Mouse (Mus musculus) heart, postnatal 25 days (tissue): ENCODE data around the gene Gm45844. TPM values are rescaled to one million over a fixed set of nuclear protein-coding genes. Genes with fewer than 3 reads are reported as not detected.
"Not testable (repeated sequence)": the region's sequence is repeated elsewhere in the genome, so short reads cannot be mapped to it uniquely, and the experiment has no call there.

Experiments
- DNase-seq: peaks from one replicate; pipeline ENCODE4 v3.0.0; 2022; ENCODE audit warnings: low spot score
- intact Hi-C: fragments of 180-260 bp; cut with DNase I; formaldehyde crosslinking; loops from one replicate; pipeline ENCODE4 v1.15.1; 2025
- microRNA-seq: library from miRNA; unstranded; fragments of <30 nt; microRNA quantifications from one replicate; pipeline ENCODE4 v1.2.0, GENCODE M21; 2022
- total RNA-seq, 2 experiments: library from RNA; stranded (reverse); gene quantifications; 2 replicates each; pipeline ENCODE4 v1.2.3; 2021

Gene Gm45844
- total RNA-seq, result 1 to 10 TPM in 1 of 2 experiments, under 1 TPM in 1; 0.78 to 2.3 TPM

DNA sequence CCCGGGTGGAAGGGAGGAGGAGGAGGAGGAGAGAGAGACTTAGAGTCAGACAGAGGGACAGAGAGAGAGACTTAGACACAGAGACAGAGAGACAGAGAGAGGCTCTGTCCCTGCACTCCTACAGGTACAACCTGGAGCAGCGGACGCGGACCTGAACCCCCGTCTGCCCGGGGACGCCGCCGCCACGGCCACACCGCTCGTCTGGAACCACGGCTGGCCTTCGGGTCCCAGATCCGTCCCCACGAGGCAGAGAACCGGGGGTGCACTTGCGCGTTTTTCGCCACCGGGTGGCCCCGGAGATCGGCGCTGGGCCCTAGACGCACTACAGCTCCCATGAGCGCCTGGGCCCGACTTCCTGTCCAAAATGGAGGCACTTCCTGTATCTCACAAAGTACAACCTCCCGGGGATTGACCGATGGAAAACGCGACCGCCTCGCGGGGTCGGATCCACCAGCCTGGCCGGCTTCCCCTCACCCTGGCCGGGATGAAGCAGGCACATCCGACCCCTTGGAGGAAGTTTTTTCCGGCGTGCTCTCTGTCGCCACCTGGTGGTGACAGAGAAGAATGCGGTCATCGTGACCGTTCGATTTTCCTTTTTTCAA lies at the start of gene Gm45844:
Gene Gm45844, minus strand, starts transcription at position 324 of the 602 bp plus-strand sequence.
- DNase-seq, result peak; percentile 89
- intact Hi-C loops, result loop anchor here (2.0 kb wide), 1 partner anchor 337 kb away; no protein-coding TSS in a partner anchor

DNA sequence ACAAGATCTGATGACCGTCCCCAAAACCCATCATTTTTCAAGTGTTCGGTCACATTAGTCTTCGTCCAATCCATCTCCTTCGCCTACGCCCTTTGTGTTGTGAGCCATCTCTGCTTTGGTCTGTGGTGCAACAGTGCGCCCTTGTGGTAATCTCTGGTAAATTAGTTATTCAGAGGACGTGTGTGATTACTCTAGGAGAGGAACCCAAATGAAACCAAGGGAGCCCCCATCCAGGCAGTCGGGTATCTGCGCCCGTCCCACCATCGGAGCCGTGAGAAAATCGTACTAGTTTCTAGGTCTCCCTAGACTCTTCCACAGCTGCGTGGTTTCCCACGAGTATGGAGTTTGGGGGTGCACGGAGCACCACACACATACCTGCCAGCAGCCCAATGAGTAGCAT lies 17.5 kb upstream of the Gm45844 start:
- no peak for DNase-seq
- intact Hi-C loops, result loop anchor here (10.0 kb wide), 2 partner anchors 171 to 1011 kb away; partner anchors contain the start of genes Zfp667 and Zfp954

DNA sequence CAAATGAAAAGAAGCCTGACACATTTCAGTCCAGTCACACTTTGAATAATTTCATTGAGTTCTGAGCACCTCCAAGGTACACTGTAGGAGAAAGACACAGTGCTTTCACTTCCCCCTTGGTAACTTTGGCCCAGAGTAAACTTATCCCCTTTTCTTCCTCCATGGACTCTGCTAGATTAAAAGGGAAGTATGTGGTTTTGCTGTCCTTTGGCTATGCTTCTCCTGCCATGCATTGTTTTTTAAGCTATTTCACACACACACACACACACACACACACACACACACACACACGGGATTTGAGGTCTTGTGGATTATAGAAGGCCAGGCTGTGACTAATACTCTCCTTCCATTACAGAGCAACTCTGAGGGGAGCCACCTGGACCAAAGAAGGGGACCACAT lies 3.3 kb upstream of the Gm45844 start:
- DNase-seq, result no peak
- intact Hi-C loops, result loop anchor here (10.0 kb wide), 1 partner anchor 917 kb away; the partner anchor contains the start of gene Zfp78

DNA sequence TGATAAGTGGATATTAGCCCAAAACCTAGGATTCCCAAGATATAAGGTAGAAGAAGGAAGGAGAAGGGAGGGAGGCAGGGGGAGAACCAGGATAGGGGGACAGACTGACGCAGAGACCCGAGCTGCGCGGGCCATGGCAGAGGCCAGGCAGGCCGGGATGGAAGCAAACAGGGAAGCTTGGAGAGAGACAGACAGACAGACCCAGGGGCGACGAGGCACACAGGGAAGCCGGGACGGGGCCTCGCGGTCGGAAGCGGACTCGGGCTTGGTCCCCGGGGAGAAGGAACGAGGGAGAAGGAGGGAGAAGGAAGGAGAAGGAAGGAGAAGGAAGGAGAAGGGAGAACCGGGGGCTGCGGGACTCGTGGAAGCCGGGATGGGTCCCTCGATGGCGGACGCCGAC lies 533 bp downstream of the Gm45844 start:
- intact Hi-C loops, DNase-seq: not testable (repeated sequence)

DNA sequence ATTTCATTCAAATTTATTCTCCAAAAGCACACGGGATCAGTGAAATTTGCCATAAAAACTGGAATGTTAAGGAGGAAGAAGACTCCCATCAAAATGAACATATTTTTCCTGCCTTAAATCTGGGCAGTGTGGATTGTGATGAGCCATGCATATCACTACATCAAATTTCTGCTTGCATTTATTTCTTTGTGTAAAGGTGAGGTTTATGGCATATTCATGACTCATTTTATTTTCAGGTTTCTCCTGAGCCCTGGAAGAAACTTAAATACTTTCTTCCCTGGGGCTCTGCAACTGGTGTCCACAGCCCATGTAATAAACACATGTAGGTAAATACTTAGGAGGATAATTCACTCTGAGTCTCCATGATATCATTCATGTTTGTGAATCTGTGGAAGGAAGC lies 30.9 kb downstream of the Gm45844 start, which contains the start of gene Vmn2r29:
Gene Vmn2r29, minus strand, starts transcription at position 101 of the 400 bp plus-strand sequence.
- DNase-seq, intact Hi-C loops: not testable (repeated sequence)

DNA sequence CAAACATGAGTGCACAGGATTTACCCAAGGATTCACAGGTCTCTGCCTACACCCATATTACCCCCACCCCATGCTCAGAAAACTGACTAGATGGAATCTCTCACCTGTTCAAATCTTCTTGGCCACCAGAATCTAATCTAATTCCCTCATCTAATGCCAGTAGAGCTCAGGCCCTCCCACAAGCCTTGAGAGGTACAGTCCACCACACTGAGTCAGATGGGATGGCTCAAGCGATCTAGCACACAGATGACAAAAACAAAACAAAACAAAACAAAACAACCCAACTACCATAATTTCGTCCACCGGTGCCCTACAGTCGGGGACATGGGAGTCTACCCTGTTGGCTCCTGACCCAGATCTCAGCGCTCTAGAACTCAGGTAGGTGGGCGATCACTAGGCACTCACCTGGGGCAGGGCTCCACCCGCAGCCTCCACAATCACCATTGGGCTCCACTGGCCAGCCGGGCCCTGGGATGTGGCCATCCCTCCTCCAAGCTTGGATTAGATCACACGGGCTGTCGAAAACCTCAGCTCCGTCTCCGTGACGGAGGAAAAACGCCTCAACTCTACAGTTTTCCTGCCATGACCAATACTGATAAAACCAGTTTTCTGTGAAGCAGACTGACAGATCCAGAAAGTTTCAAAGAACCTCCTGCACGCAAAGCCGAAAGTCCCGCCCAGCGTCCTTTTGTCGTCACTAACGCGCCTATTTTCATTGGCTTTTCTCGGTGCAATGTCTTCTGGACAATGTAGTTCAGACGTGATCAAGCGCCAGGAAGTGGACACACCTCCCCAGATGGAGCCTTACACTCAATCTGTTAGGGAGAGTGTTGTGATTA lies 68.6 kb downstream of the Gm45844 start, which contains the start of gene Zfp772:
Gene Zfp772, minus strand, starts transcription at position 686 of the 839 bp plus-strand sequence.
- peak; percentile 18 for DNase-seq

DNA sequence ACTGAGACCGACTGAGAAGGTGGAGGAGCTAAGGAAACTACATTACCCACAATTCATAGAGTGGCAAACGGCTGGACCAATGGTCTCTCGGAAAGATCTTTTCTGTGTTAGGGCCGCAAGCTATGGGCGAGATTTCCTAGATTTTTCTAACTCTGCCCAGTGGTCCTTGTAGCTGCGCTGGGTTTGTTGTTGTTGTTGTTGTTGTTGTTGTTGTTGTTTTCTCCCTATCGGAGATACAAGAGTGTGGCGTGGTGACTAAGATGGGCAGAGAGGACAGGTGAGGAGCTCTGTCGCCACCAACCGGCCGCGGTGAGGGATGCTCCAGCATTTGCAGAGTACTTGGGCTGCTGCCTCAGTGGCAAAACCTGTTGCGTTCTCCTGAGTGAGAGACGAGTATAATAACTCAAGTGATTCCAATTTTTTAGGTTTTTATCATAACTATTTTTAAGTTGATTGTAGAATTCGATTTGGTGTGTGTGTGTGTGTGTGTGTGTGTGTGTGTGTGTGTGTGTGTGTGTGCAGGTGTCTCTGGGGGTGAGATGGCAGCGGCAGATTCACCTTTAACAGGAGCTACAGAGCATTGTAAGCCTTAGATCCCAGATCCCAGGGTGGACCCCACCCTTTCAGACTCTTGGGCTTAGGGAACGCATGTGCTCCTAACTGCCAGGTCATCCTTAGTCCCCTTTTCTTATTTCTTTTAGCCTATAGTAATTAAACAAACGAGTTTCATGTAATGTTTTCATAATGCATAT lies 89.7 kb downstream of the Gm45844 start:
- intact Hi-C loops, result loop anchor here (5.0 kb wide), 1 partner anchor 251 kb away; no protein-coding TSS in a partner anchor

More for the DNA sequence above, 68.6 kb downstream of the Gm45844 start, which contains the start of gene Zfp772:
- intact Hi-C loops, result not testable (repeated sequence)

DNA sequence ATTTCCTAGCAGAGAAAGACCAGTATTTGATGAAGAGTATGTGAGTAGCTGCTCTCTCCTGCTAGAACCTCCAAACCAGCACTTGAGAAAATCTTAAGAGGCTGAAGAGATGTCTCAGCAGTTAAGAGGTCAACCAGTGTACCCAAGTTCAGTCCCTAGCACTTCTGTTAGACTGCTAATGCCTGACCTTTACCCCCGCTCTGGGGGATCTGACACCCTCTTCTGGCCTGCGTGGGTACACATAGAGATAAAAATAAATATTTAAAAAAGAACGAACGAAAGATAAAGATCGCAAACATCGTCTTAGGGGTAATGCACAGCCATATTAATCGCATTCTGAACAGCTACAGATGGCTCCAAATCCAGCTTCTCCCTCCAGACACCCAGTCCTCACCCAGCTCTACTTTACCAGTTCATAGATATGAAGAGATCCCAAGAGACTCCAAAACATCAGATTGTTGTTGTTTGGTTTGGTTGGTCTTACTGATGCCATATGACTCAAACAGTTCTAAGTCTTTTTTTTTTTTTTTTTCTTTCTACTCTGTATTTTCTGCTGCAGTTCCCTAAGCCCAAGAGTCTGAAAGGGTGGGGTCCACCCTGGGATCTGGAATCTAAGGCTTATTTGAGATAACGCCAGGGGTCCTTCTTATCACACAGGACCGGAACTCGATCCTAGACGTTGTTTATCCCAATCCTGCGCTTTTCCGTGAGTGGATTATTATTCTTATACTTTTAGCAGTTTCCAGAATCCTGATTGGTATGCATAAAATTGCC lies 90.5 kb downstream of the Gm45844 start:
- intact Hi-C loops, result loop anchor here (5.0 kb wide), 1 partner anchor 250 kb away; no protein-coding TSS in a partner anchor
- no peak for DNase-seq

More for the DNA sequence above, 89.7 kb downstream of the Gm45844 start:
- no peak for DNase-seq

DNA sequence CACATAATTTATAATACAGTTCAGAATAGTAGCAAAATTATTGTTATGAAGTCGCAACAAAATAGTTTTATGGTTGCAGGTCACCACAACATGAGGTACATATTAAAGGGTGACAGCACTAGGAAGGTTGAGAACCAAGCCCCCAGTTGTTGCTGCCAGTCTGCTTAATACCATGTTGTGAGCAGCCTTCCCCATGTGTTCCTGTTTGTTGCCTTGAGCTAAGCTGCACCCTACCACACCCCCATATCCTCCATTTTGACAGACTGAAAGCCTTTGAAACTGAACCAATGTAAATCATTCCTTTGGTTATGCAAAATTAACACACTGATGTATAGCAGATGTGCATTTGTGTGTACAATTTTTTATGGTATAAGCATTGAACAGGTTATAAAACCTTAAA lies 92.2 kb downstream of the Gm45844 start:
- intact Hi-C loops, result loop anchor here (5.0 kb wide), 1 partner anchor 249 kb away; no protein-coding TSS in a partner anchor
- DNase-seq, result no peak

DNA sequence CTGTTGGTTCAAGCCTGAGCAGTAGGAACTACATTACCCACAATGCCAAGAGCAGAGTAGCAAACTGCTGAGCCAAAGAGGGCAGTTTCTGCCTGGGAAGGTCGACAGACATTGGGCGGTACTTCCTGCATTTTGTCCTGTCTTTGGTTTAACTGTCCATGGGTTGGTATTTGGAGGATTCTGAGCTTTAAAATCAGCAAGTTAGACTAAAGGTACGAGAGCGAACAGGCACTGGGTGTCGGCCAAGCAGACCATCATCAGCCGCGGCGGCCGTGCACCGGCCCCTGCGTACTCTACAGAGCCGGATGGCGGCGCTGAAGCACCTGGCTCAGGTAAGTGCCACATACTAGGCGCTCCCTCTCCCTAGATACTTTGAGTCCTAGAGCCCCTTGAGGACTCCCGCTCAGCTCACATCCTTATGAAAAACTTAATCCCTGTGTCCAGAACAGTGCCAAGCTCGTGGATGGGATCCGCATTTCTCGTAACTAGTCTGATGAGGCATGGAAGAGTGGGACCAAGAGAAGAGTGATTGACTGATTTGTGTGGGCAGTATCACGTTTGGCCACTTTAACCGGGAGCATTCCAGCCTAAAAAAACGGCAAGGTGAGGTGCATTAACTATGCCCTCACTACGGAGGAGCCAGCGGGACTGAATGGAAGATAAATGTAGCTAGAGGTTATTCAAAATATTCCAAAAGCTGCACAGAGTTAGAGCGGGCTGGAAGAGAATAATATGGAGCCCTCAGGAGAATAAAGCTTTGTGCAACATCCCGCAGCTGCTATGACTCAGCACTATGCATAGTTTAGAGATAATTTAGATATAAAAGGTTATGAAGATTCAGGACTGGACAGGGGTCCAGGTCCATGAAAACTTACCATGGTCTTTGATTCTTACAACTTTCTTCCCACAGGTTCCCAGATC lies 106.6 kb downstream of the Gm45844 start, which contains the start of gene Zfp418:
Gene Zfp418, plus strand, starts transcription at position 104 of the 921 bp plus-strand sequence.
- DNase-seq, result peak; percentile 35
- intact Hi-C loops, result loop anchor here (2.0 to 5.0 kb wide), 2 partner anchors 34 to 51 kb away; partner anchors contain the start of genes Zfp773 and Zfp954

Small RNA genes lying within 50 kb of the gene (microRNA-seq; reads per million reads assigned to microRNA genes)
- 4.7 reads per million, percentile 12 among the genes with 10 or more reads in this experiment for gene Mir5620

Other genes starting within 250 kb of the Gm45844 start
- 1 to 10 TPM; 3.0 to 3.7 TPM for gene Zfp954, start 156.8 kb downstream of the Gm45844 start, total RNA-seq
- under 1 TPM; 0.18 to 0.39 TPM for gene Zfp773, start 141.5 kb downstream of the Gm45844 start, total RNA-seq
- 1 to 10 TPM; 1.7 to 2.1 TPM for gene Zfp418, start 107.0 kb downstream of the Gm45844 start, total RNA-seq
- 1 to 10 TPM; 1.7 to 2.2 TPM for gene Zfp772, start 68.3 kb downstream of the Gm45844 start, total RNA-seq
- gene Vmn2r29, start 31.0 kb downstream of the Gm45844 start, total RNA-seq, result under 1 TPM in 1 of 2 experiments, not detected in 1; 0.16 TPM
- gene Clcn4, start 22.6 kb upstream of the Gm45844 start, total RNA-seq, result 10 to 100 TPM; 51.0 to 58.5 TPM
- gene Vmn2r30, start 59.3 kb upstream of the Gm45844 start, total RNA-seq, result not detected
- gene Gm45783, start 96.3 kb upstream of the Gm45844 start, total RNA-seq, result not detected
- gene Vmn2r31, start 121.4 kb upstream of the Gm45844 start, total RNA-seq, result not detected
- not detected for gene Vmn2r32, start 201.7 kb upstream of the Gm45844 start, total RNA-seq